ENCODE assay signal across 9 mouse cellular contexts in genomic region chr17:4516141-4516540, GRCm38 (mm10).
DNase-seq lines count a peak whose midpoint lies in the region; ATAC-seq and TF ChIP-seq lines count a peak whose summit lies in the region.
"Had no signal": no experiment of that assay in that cellular context is flagged by ENCODE, and none has a peak within 500 bp of the region (broad histone marks: within the 10 kb centered on the region; RNA-seq: fewer than 3 reads in every experiment).

No protein-coding gene starts in this region.

- H3K9ac ChIP-seq in midbrain, embryonic 15.5 days, result no peak overlapping the region
- H3K9ac ChIP-seq in neural tube, embryonic 15.5 days (replicated peaks), result no peak overlapping the region

- intact Hi-C loops in left cerebral cortex, adult 2 months (cut with DNase I), result no loop called here
- intact Hi-C loops in heart, postnatal 36 days (cut with DNase I), result no loop called here

- DNase-seq in midbrain, embryonic 10.5 days (ENCODE audit: low spot score), result no peak
- peak; percentile 66 for DNase-seq in layer of hippocampus, adult 11-12 months (ENCODE audit: low spot score)
- DNase-seq in left cerebral cortex, adult 2 months (ENCODE audit: extremely low spot score in 1 of 2, low spot score in 2 of 2), result peak; percentile 48 to 60
- DNase-seq in urinary bladder, postnatal 25 days (ENCODE audit: low spot score), result no peak
- no peak for DNase-seq in heart, postnatal 36 days
- DNase-seq: kidney, adult 2 months had no signal

- no peaks in the 10 kb centered on the region for H3K9me3 ChIP-seq in midbrain, embryonic 15.5 days
- no peaks in the 10 kb centered on the region for H3K9me3 ChIP-seq in midbrain, embryonic 10.5 days (replicated peaks)
- H3K9me3 ChIP-seq in neural tube, embryonic 15.5 days (replicated peaks), result no peaks in the 10 kb centered on the region

- TF ChIP-seq CTCF in left cerebral cortex, adult 2 months (IDR thresholded peaks at IDR 0.05), result no peak

- H3K27ac ChIP-seq in midbrain, embryonic 15.5 days, result 0 out of 2 replicates have a peak overlapping the region, but pooled peaks have one; percentile 20
- H3K27ac ChIP-seq in midbrain, embryonic 10.5 days (replicated peaks), result no peak overlapping the region
- H3K27ac ChIP-seq in left cerebral cortex, adult 2 months, result peak overlapping the region; percentile 41
- no peak overlapping the region for H3K27ac ChIP-seq in neural tube, embryonic 15.5 days (replicated peaks)
- H3K27ac ChIP-seq: macrophage had no signal

- no peak overlapping the region for H3K4me2 ChIP-seq in midbrain, embryonic 15.5 days
- no peak overlapping the region for H3K4me2 ChIP-seq in neural tube, embryonic 15.5 days

- H3K27me3 ChIP-seq in midbrain, embryonic 15.5 days (replicated peaks), result no peaks in the 10 kb centered on the region
- H3K27me3 ChIP-seq in midbrain, embryonic 10.5 days (ENCODE audit: low read depth, poor library complexity, severe bottlenecking), result no peaks in the 10 kb centered on the region
- no peaks in the 10 kb centered on the region for H3K27me3 ChIP-seq in neural tube, embryonic 15.5 days (replicated peaks)

- ATAC-seq in midbrain, embryonic 15.5 days (replicated peaks), result no peak
- no peak for ATAC-seq in neural tube, embryonic 15.5 days (ENCODE audit: low FRiP score)

- H3K4me1 ChIP-seq in midbrain, embryonic 15.5 days, result peaks cover 8% of the 10 kb centered on the region; the same call in 1 of the 2 replicates
- H3K4me1 ChIP-seq in midbrain, embryonic 10.5 days, result no peaks in the 10 kb centered on the region
- peaks cover 5% of the 10 kb centered on the region; the same call in 1 of the 2 replicates for H3K4me1 ChIP-seq in neural tube, embryonic 15.5 days

- H3K4me3 ChIP-seq in midbrain, embryonic 15.5 days, result no peak overlapping the region
- H3K4me3 ChIP-seq in midbrain, embryonic 10.5 days, result no peak overlapping the region
- no peak overlapping the region; the same call in 1 of the 2 replicates for H3K4me3 ChIP-seq in left cerebral cortex, adult 2 months
- no peak overlapping the region for H3K4me3 ChIP-seq in neural tube, embryonic 15.5 days (replicated peaks)

- no peaks in the 10 kb centered on the region for H3K36me3 ChIP-seq in midbrain, embryonic 15.5 days (replicated peaks)
- H3K36me3 ChIP-seq in midbrain, embryonic 10.5 days, result no peaks in the 10 kb centered on the region
- no peaks in the 10 kb centered on the region for H3K36me3 ChIP-seq in neural tube, embryonic 15.5 days

- WGBS in midbrain, embryonic 15.5 days, result 71% methylated on average over 7 of the region's 7 CpGs
- 77% methylated on average over 7 of the region's 7 CpGs for WGBS in midbrain, embryonic 10.5 days
- WGBS in neural tube, embryonic 15.5 days, result 83% methylated on average over 7 of the region's 7 CpGs

Comparison
In these comparisons a context has a peak if more than half of its experiments do, and no peak if none do; other contexts are left out.
1. H3K27ac ChIP-seq: peak in midbrain, embryonic 15.5 days (single experiment) and left cerebral cortex, adult 2 months (single experiment); none in midbrain, embryonic 10.5 days (single experiment) and neural tube, embryonic 15.5 days (single experiment).
2. DNase-seq: peak in layer of hippocampus, adult 11-12 months (single experiment) and left cerebral cortex, adult 2 months (2 of 2); none in midbrain, embryonic 10.5 days (single experiment), urinary bladder, postnatal 25 days (single experiment) and heart, postnatal 36 days (0 of 2).